Mouse (Mus musculus) spleen, adult 2 months (tissue): Measurements from ENCODE around the gene Olfr1164. TPM values are rescaled to one million over a fixed set of nuclear protein-coding genes. Genes with fewer than 3 reads are reported as not detected.

ENCODE experiments used
- DNase-seq, 2 experiments: peaks; one replicate each; pipeline versions ENCODE4 v3.0.0 to v3.0.0-alpha.2; 2012 to 2021; ENCODE audit warnings: low spot score in 2 of 2, low read depth in 1 of 2
- H3K27ac ChIP-seq: fragments of 200-500 bp; 2 replicates; pipeline ENCODE4 v1.5.1; 2012; ENCODE audit warnings: low read length, inconsistent platforms; ENCODE audit not compliant: insufficient read depth
- H3K27me3 ChIP-seq: fragments of 200-500 bp; 2 replicates; pipeline ENCODE4 v1.6.1; 2012; ENCODE audit warnings: mild to moderate bottlenecking, moderate library complexity, low read length, inconsistent platforms; ENCODE audit not compliant: control insufficient read depth, insufficient read depth
- H3K36me3 ChIP-seq: fragments of 200-500 bp; 2 replicates; pipeline ENCODE4 v1.6.1; 2012; ENCODE audit warnings: mild to moderate bottlenecking, low read length, inconsistent platforms; ENCODE audit not compliant: control insufficient read depth, insufficient read depth
- H3K4me1 ChIP-seq: fragments of 200-500 bp; 2 replicates; pipeline ENCODE4 v1.6.1; 2011; ENCODE audit warnings: inconsistent platforms; ENCODE audit not compliant: control insufficient read depth, insufficient read depth, insufficient read length
- H3K4me3 ChIP-seq: fragments of 200-500 bp; 2 replicates; pipeline ENCODE4 v1.5.1; 2011; ENCODE audit warnings: mild to moderate bottlenecking, inconsistent platforms; ENCODE audit not compliant: insufficient read depth, insufficient read length; ENCODE audit errors: extremely low read depth
- CTCF ChIP-seq: fragments of 200-500 bp; IDR thresholded peaks from 2 replicates; pipeline ENCODE4 v1.5.1; 2011; ENCODE audit warnings: mild to moderate bottlenecking, inconsistent platforms; ENCODE audit not compliant: insufficient read depth, insufficient read length, insufficient replicate concordance; ENCODE audit errors: extremely low read depth
- POLR2A ChIP-seq: fragments of 200-500 bp; IDR thresholded peaks from 2 replicates; pipeline ENCODE4 v1.6.1; 2011; ENCODE audit warnings: low read depth, low read length, inconsistent platforms
- WGBS: fragments of 180-500 bp; shearing (Covaris S2); methylation state at CpG from one replicate; pipeline ENCODE4 v1.1.7; 2018; 5-methylcytosine and 5-hydroxymethylcytosine counted together
- polyA plus RNA-seq: library from polyadenylated mRNA; depleted of rRNA; stranded (reverse); fragments of >200 nt; gene quantifications from 2 replicates; pipeline ENCODE4 v1.2.3, GENCODE M21; 2012; rRNA removed

Olfr1164 gene
- polyA plus RNA-seq: not detected in 2 replicates

GRCm38 (mm10) chr2:88093866-88094265, at the start of gene Olfr1164:
TSS of gene Olfr1164 (minus strand) at chr2:88093966.
- WGBS: 71% methylated on average over 4 of the region's 4 CpGs
- Histone ChIP-seq H3K36me3 (no peaks in the 10 kb centered on the region), H3K4me1 (no peaks in the 10 kb centered on the region), H3K27me3 (no peaks in the 10 kb centered on the region), H3K4me3 (no peak within 1 kb of the TSS), H3K27ac (no peak within 1 kb of the TSS)
- no peak for DNase-seq
- no peak for TF ChIP-seq POLR2A
- TF ChIP-seq CTCF: no peak

GRCm38 (mm10) chr2:88128172-88128571, 34.4 kb upstream of the Olfr1164 start, which contains the start of gene Olfr1166:
TSS of gene Olfr1166 (minus strand) at chr2:88128272.
- Histone ChIP-seq H3K27me3 (no peaks in the 10 kb centered on the region), H3K4me3 (no peak within 1 kb of the TSS), H3K36me3 (no peaks in the 10 kb centered on the region), H3K4me1 (no peaks in the 10 kb centered on the region), H3K27ac (no peak within 1 kb of the TSS)
- no peak for TF ChIP-seq POLR2A
- TF ChIP-seq CTCF: no peak
- WGBS: 87% methylated on average over 1 of the region's 1 CpGs
- DNase-seq: no peak

- H3K36me3 ChIP-seq: no peaks in the 10 kb centered on the region
- DNase-seq: no peak
- H3K4me1 ChIP-seq: no peaks in the 10 kb centered on the region
- H3K4me3 ChIP-seq: no peak within 1 kb of the TSS
- H3K27me3 ChIP-seq: no peaks in the 10 kb centered on the region
- TF ChIP-seq POLR2A: no peak
- TF ChIP-seq CTCF: no peak
- no peak within 1 kb of the TSS for H3K27ac ChIP-seq
Observed at GRCm38 (mm10) chr2:88071730-88072129, 22.0 kb downstream of the Olfr1164 start, which contains the start of gene Olfr1163. TSS of gene Olfr1163 (minus strand) at chr2:88071830.

- Histone ChIP-seq H3K4me3 (no peak overlapping the region), H3K36me3 (no peaks in the 10 kb centered on the region), H3K4me1 (no peaks in the 10 kb centered on the region), H3K27me3 (no peaks in the 10 kb centered on the region), H3K27ac (no peak overlapping the region)
- no peak for DNase-seq
- TF ChIP-seq CTCF: no peak
- TF ChIP-seq POLR2A: no peak
- 84% methylated on average over 2 of the region's 2 CpGs for WGBS
Observed at GRCm38 (mm10) chr2:88063587-88063986, 30.2 kb downstream of the Olfr1164 start.

GRCm38 (mm10) chr2:88051029-88051428, 42.7 kb downstream of the Olfr1164 start, which contains the start of gene Olfr1162:
TSS of gene Olfr1162 (minus strand) at chr2:88051129.
- Histone ChIP-seq H3K4me3 (no peak within 1 kb of the TSS), H3K4me1 (no peaks in the 10 kb centered on the region), H3K36me3 (no peaks in the 10 kb centered on the region), H3K27me3 (no peaks in the 10 kb centered on the region), H3K27ac (no peak within 1 kb of the TSS)
- TF ChIP-seq POLR2A (no peak), CTCF (no peak)
- no peak for DNase-seq
- 77% methylated on average over 1 of the region's 1 CpGs for WGBS

Other genes starting within 250 kb of the Olfr1164 start
- not detected in 2 replicates for gene Olfr1150-ps1, start 250.0 kb downstream of the Olfr1164 start, polyA plus RNA-seq
- gene Olfr1151, start 238.1 kb downstream of the Olfr1164 start, polyA plus RNA-seq: not detected in 2 replicates
- gene Olfr1152, start 227.5 kb downstream of the Olfr1164 start, polyA plus RNA-seq: not detected in 2 replicates
- gene Olfr1153, start 199.0 kb downstream of the Olfr1164 start, polyA plus RNA-seq: not detected in 2 replicates
- gene Olfr1154, start 188.8 kb downstream of the Olfr1164 start, polyA plus RNA-seq: not detected in 2 replicates
- gene Olfr1155, start 148.8 kb downstream of the Olfr1164 start, polyA plus RNA-seq: not detected in 2 replicates
- not detected in 2 replicates for gene Olfr1156, start 140.9 kb downstream of the Olfr1164 start, polyA plus RNA-seq
- gene Olfr1157, start 125.7 kb downstream of the Olfr1164 start, polyA plus RNA-seq: not detected in 2 replicates
- gene Olfr74, start 119.3 kb downstream of the Olfr1164 start, polyA plus RNA-seq: not detected in 2 replicates
- gene Olfr1158, start 103.9 kb downstream of the Olfr1164 start, polyA plus RNA-seq: not detected in 2 replicates
- not detected in 2 replicates for gene Olfr1160, start 85.7 kb downstream of the Olfr1164 start, polyA plus RNA-seq
- gene Olfr1161, start 71.2 kb downstream of the Olfr1164 start, polyA plus RNA-seq: not detected in 2 replicates
- not detected in 2 replicates for gene Olfr73, start 56.3 kb downstream of the Olfr1164 start, polyA plus RNA-seq
- gene Olfr1162, start 42.8 kb downstream of the Olfr1164 start, polyA plus RNA-seq: not detected in 2 replicates
- gene Olfr1163, start 22.1 kb downstream of the Olfr1164 start, polyA plus RNA-seq: not detected in 2 replicates
- gene Olfr1166, start 34.3 kb upstream of the Olfr1164 start, polyA plus RNA-seq: not detected in 2 replicates
- gene Olfr1167, start 61.2 kb upstream of the Olfr1164 start, polyA plus RNA-seq: not detected in 2 replicates
- not detected in 2 replicates for gene Olfr1168, start 87.9 kb upstream of the Olfr1164 start, polyA plus RNA-seq
- gene Olfr1170, start 134.4 kb upstream of the Olfr1164 start, polyA plus RNA-seq: not detected in 2 replicates
- gene Olfr1173, start 185.9 kb upstream of the Olfr1164 start, polyA plus RNA-seq: not detected in 2 replicates
- not detected in 2 replicates for gene Olfr1174-ps, start 221.2 kb upstream of the Olfr1164 start, polyA plus RNA-seq
- not detected in 2 replicates for gene Olfr1175-ps, start 233.2 kb upstream of the Olfr1164 start, polyA plus RNA-seq
- gene Olfr1176, start 242.8 kb upstream of the Olfr1164 start, polyA plus RNA-seq: not detected in 2 replicates